Mouse (Mus musculus) urinary bladder, adult 2 months (tissue): ENCODE measurements around the gene Smim8. TPM values are rescaled to one million over a fixed set of nuclear protein-coding genes. Genes with fewer than 3 reads are reported as not detected.
A peak's percentile ranks its signal among the peaks of the same experiment; 100 is the strongest.
"Not testable (repeated sequence)": the region's sequence is repeated elsewhere in the genome, so short reads cannot be mapped to it uniquely, and the experiment has no call there.

Source experiments
- DNase-seq: peaks from one replicate; pipeline ENCODE4 v3.0.0; 2022; ENCODE audit warnings: low spot score
- polyA plus RNA-seq: library from polyadenylated mRNA; depleted of rRNA; stranded (reverse); fragments of >200 nt; gene quantifications from 2 replicates; pipeline ENCODE4 v1.2.3, GENCODE M21; 2012; rRNA removed

Smim8 gene
- 29.1 and 32.1 TPM in 2 replicates for polyA plus RNA-seq

GRCm38 (mm10) chr4:34777677-34778527 is at the start of gene Smim8:
Gene Smim8, minus strand, starts transcription at chr4:34778423.
- peak; percentile 88 for DNase-seq

GRCm38 (mm10) chr4:34823901-34824300 is 45.7 kb upstream of the Smim8 start:
- no peak for DNase-seq

- no peak for DNase-seq
Observed at GRCm38 (mm10) chr4:34819904-34820303, 41.7 kb upstream of the Smim8 start.

GRCm38 (mm10) chr4:34801166-34802034 is 23.2 kb upstream of the Smim8 start:
- DNase-seq: no peak

- no peak for DNase-seq
Observed at GRCm38 (mm10) chr4:34798005-34798404, 19.8 kb upstream of the Smim8 start.

- DNase-seq: no peak
Observed at GRCm38 (mm10) chr4:34797294-34797983, 19.2 kb upstream of the Smim8 start.

- DNase-seq: no peak
Observed at GRCm38 (mm10) chr4:34796294-34796693, 18.1 kb upstream of the Smim8 start.

- DNase-seq: no peak
Observed at GRCm38 (mm10) chr4:34786476-34786875, 8.3 kb upstream of the Smim8 start.

GRCm38 (mm10) chr4:34785646-34786045 is 7.4 kb upstream of the Smim8 start:
- DNase-seq: no peak

- DNase-seq: no peak
Observed at GRCm38 (mm10) chr4:34784865-34785264, 6.6 kb upstream of the Smim8 start.

GRCm38 (mm10) chr4:34782730-34783129 is 4.5 kb upstream of the Smim8 start:
- DNase-seq: no peak

GRCm38 (mm10) chr4:34771652-34772371 is 6.4 kb downstream of the Smim8 start:
- DNase-seq: no peak

- no peak for DNase-seq
Observed at GRCm38 (mm10) chr4:34756163-34756562, 22.1 kb downstream of the Smim8 start, which contains the start of gene Gm136. Gene Gm136, minus strand, starts transcription at chr4:34756263.

- no peak for DNase-seq
Observed at GRCm38 (mm10) chr4:34749236-34749635, 29.0 kb downstream of the Smim8 start.

- DNase-seq: no peak
Observed at GRCm38 (mm10) chr4:34734461-34734860, 43.8 kb downstream of the Smim8 start.

- not testable (repeated sequence) for DNase-seq
Observed at GRCm38 (mm10) chr4:34733415-34733814, 44.8 kb downstream of the Smim8 start.

- peak; percentile 38 for DNase-seq
Observed at GRCm38 (mm10) chr4:34729851-34730341, 48.3 kb downstream of the Smim8 start, which contains the start of gene Cfap206. Gene Cfap206, minus strand, starts transcription at chr4:34730206.

- DNase-seq: not testable (repeated sequence)
Observed at GRCm38 (mm10) chr4:34725710-34726109, 52.5 kb downstream of the Smim8 start.

GRCm38 (mm10) chr4:34724306-34724705 is 53.9 kb downstream of the Smim8 start:
- no peak for DNase-seq

- no peak for DNase-seq
Observed at GRCm38 (mm10) chr4:34723186-34723585, 55.0 kb downstream of the Smim8 start.
